Comparison of ENCODE assay signal across 36 mouse cellular contexts in genomic region chr7:103762212-103762611, GRCm38 (mm10). TPM values are rescaled to one million over a fixed set of nuclear protein-coding genes. Genes with fewer than 3 reads are reported as not detected.
"Had no signal": no experiment of that assay in that cellular context is flagged by ENCODE, and none has a peak within 500 bp of the region (broad histone marks: within the 10 kb centered on the region; RNA-seq: fewer than 3 reads in every experiment).

No protein-coding gene starts in this region.

RNA-seq across cellular contexts. Expression of gene Olfr630, which starts 5.1 kb away (rescaled TPM):
- total RNA-seq: gastrocnemius, adult 18-20 months; gastrocnemius, adult 8-10 months; gastrocnemius, postnatal 14 days; gastrocnemius, postnatal 36 days; heart, adult 2 months; heart, postnatal 14 days; heart, postnatal 36 days; hematopoietic stem cell, adult 5-6 weeks; hindbrain, postnatal 0 days; layer of hippocampus, adult 18-20 months; layer of hippocampus, adult 8-10 months; layer of hippocampus, postnatal 14 days; layer of hippocampus, postnatal 36 days; left cerebral cortex, adult 18-20 months; left cerebral cortex, adult 8-10 months; left cerebral cortex, postnatal 10 days; left cerebral cortex, postnatal 25 days; left cerebral cortex, postnatal 4 days had no signal
- polyA plus RNA-seq: gonadal fat pad, adult 2 months; heart, adult 2 months; heart, embryonic 13.5 days; heart, embryonic 15.5 days; heart, postnatal 0 days; hindbrain, embryonic 11.5 days; hindbrain, embryonic 13.5 days; hindbrain, embryonic 15.5 days; hindbrain, postnatal 0 days; intestine, embryonic 14.5 days; intestine, embryonic 16.5 days; kidney, adult 2 months; kidney, embryonic 15.5 days; kidney, postnatal 0 days; large intestine, adult 2 months; limb, embryonic 11.5 days; limb, embryonic 13.5 days; limb, embryonic 15.5 days; liver, embryonic 11.5 days had no signal

RNA-seq across cellular contexts. Expression of gene Olfr69, which starts 9.2 kb away (rescaled TPM):
- total RNA-seq: gastrocnemius, adult 18-20 months; gastrocnemius, adult 8-10 months; gastrocnemius, postnatal 14 days; gastrocnemius, postnatal 36 days; heart, adult 2 months; heart, postnatal 14 days; heart, postnatal 36 days; hematopoietic stem cell, adult 5-6 weeks; hindbrain, postnatal 0 days; layer of hippocampus, adult 18-20 months; layer of hippocampus, adult 8-10 months; layer of hippocampus, postnatal 14 days; layer of hippocampus, postnatal 36 days; left cerebral cortex, adult 18-20 months; left cerebral cortex, adult 8-10 months; left cerebral cortex, postnatal 10 days; left cerebral cortex, postnatal 25 days; left cerebral cortex, postnatal 4 days had no signal
- polyA plus RNA-seq: gonadal fat pad, adult 2 months; heart, adult 2 months; heart, embryonic 11.5 days; heart, embryonic 13.5 days; heart, embryonic 15.5 days; heart, postnatal 0 days; hindbrain, embryonic 11.5 days; hindbrain, embryonic 13.5 days; hindbrain, embryonic 15.5 days; hindbrain, postnatal 0 days; intestine, embryonic 14.5 days; intestine, embryonic 16.5 days; kidney, adult 2 months; kidney, embryonic 15.5 days; kidney, postnatal 0 days; large intestine, adult 2 months; limb, embryonic 11.5 days; limb, embryonic 13.5 days; limb, embryonic 15.5 days; liver, embryonic 11.5 days had no signal

RNA-seq across cellular contexts. Expression of gene Olfr68, which starts 17.3 kb away (rescaled TPM):
- total RNA-seq: gastrocnemius, adult 18-20 months; gastrocnemius, adult 8-10 months; gastrocnemius, postnatal 14 days; gastrocnemius, postnatal 36 days; heart, adult 2 months; heart, postnatal 14 days; heart, postnatal 36 days; hematopoietic stem cell, adult 5-6 weeks; hindbrain, postnatal 0 days; layer of hippocampus, adult 18-20 months; layer of hippocampus, adult 8-10 months; layer of hippocampus, postnatal 14 days; layer of hippocampus, postnatal 36 days; left cerebral cortex, adult 18-20 months; left cerebral cortex, adult 8-10 months; left cerebral cortex, postnatal 10 days; left cerebral cortex, postnatal 25 days; left cerebral cortex, postnatal 4 days had no signal
- polyA plus RNA-seq: gonadal fat pad, adult 2 months; heart, adult 2 months; heart, embryonic 11.5 days; heart, embryonic 13.5 days; heart, embryonic 15.5 days; heart, postnatal 0 days; hindbrain, embryonic 11.5 days; hindbrain, embryonic 13.5 days; hindbrain, embryonic 15.5 days; hindbrain, postnatal 0 days; intestine, embryonic 14.5 days; intestine, embryonic 16.5 days; kidney, adult 2 months; kidney, embryonic 15.5 days; kidney, postnatal 0 days; large intestine, adult 2 months; limb, embryonic 11.5 days; limb, embryonic 13.5 days; limb, embryonic 15.5 days; liver, embryonic 11.5 days had no signal

RNA-seq across cellular contexts. Expression of gene Olfr629, which starts 17.5 kb away (rescaled TPM):
- total RNA-seq: gastrocnemius, adult 18-20 months; gastrocnemius, adult 8-10 months; gastrocnemius, postnatal 14 days; gastrocnemius, postnatal 36 days; heart, adult 2 months; heart, postnatal 14 days; heart, postnatal 36 days; hematopoietic stem cell, adult 5-6 weeks; hindbrain, postnatal 0 days; layer of hippocampus, adult 18-20 months; layer of hippocampus, adult 8-10 months; layer of hippocampus, postnatal 14 days; layer of hippocampus, postnatal 36 days; left cerebral cortex, adult 18-20 months; left cerebral cortex, adult 8-10 months; left cerebral cortex, postnatal 10 days; left cerebral cortex, postnatal 25 days; left cerebral cortex, postnatal 4 days had no signal
- polyA plus RNA-seq: gonadal fat pad, adult 2 months; heart, adult 2 months; heart, embryonic 11.5 days; heart, embryonic 13.5 days; heart, embryonic 15.5 days; heart, postnatal 0 days; hindbrain, embryonic 11.5 days; hindbrain, embryonic 13.5 days; hindbrain, embryonic 15.5 days; hindbrain, postnatal 0 days; intestine, embryonic 14.5 days; intestine, embryonic 16.5 days; kidney, adult 2 months; kidney, embryonic 15.5 days; kidney, postnatal 0 days; large intestine, adult 2 months; limb, embryonic 11.5 days; limb, embryonic 13.5 days; limb, embryonic 15.5 days; liver, embryonic 11.5 days had no signal

RNA-seq across cellular contexts. Expression of gene Olfr67, which starts 29.4 kb away (rescaled TPM):
- total RNA-seq: gastrocnemius, adult 18-20 months; gastrocnemius, adult 8-10 months; gastrocnemius, postnatal 14 days; gastrocnemius, postnatal 36 days; heart, adult 2 months; heart, postnatal 14 days; heart, postnatal 36 days; hematopoietic stem cell, adult 5-6 weeks; hindbrain, postnatal 0 days; layer of hippocampus, adult 18-20 months; layer of hippocampus, adult 8-10 months; layer of hippocampus, postnatal 14 days; layer of hippocampus, postnatal 36 days; left cerebral cortex, adult 18-20 months; left cerebral cortex, adult 8-10 months; left cerebral cortex, postnatal 10 days; left cerebral cortex, postnatal 25 days; left cerebral cortex, postnatal 4 days had no signal
- polyA plus RNA-seq: gonadal fat pad, adult 2 months; heart, adult 2 months; heart, embryonic 11.5 days; heart, embryonic 13.5 days; heart, embryonic 15.5 days; heart, postnatal 0 days; hindbrain, embryonic 11.5 days; hindbrain, embryonic 13.5 days; hindbrain, embryonic 15.5 days; hindbrain, postnatal 0 days; intestine, embryonic 14.5 days; intestine, embryonic 16.5 days; kidney, adult 2 months; kidney, embryonic 15.5 days; kidney, postnatal 0 days; large intestine, adult 2 months; limb, embryonic 11.5 days; limb, embryonic 13.5 days; limb, embryonic 15.5 days; liver, embryonic 11.5 days had no signal
